Mouse (Mus musculus) embryonic fibroblast, embryonic 13.5 days (primary cell): Measurements from ENCODE around the gene Rhoa.

ENCODE experiments used
- CTCF ChIP-seq: IDR thresholded peaks from 2 replicates; pipeline ENCODE4 v1.5.1; 2011; ENCODE audit warnings: mild to moderate bottlenecking, control low read depth, low read length, moderate library complexity, borderline replicate concordance; ENCODE audit not compliant: insufficient read depth
- POLR2A ChIP-seq: IDR thresholded peaks from 2 replicates; pipeline ENCODE4 v1.6.1; 2011; ENCODE audit warnings: low read depth, mild to moderate bottlenecking, control low read depth, low read length, moderate library complexity

DNA sequence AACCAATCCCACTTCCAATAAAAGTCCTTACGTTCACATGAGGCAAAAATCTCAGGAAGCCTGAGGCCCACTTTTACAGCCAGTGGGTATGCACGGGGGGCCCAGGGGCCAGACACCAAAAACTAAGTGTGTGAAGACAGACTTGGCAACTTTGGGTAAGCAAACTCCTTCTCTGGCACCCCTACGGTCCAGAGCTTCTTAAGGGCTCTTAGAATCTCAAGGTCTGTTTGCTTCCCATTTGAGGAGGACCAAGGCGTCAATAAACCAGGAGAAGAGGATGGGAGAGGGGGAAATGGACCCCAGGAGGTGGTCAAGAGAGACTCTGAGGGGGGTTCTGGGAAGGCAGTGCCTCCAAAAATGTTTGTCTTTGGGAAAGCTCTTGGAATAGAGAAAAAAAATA is 32.4 kb upstream of the Rhoa start:
- TF ChIP-seq CTCF (no peak), POLR2A (no peak)
